Mouse (Mus musculus): Measurements from ENCODE around the gene Rac3. TPM values are rescaled to one million over a fixed set of nuclear protein-coding genes. Genes with fewer than 3 reads are reported as not detected.

Rac3 gene
- total RNA-seq, 1 experiment from 2014 or later: not detected

DNA sequence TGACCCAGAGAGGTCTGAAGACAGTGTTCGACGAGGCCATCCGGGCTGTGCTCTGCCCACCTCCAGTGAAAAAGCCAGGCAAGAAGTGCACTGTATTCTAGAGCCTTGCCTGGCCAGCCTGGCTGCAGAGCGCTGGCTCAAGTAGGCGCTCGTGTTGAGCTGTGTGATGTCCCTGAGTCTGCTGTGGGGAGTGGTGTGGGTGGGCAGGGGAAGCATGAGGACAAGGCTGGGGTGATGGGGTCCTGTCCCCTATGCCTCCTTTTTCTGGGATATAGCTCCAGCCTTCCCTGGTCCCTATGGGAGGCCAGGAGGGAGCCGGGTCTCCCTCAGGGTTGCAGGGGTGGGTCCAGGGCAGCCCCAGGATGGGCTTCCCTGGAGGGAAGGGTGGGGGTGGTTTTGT is 2.2 kb downstream of the Rac3 start:
- no peak for ATAC-seq (ENCODE audit: extremely low read depth, insufficient number of reproducible peaks, low FRiP score, poor library complexity, severe bottlenecking)

DNA sequence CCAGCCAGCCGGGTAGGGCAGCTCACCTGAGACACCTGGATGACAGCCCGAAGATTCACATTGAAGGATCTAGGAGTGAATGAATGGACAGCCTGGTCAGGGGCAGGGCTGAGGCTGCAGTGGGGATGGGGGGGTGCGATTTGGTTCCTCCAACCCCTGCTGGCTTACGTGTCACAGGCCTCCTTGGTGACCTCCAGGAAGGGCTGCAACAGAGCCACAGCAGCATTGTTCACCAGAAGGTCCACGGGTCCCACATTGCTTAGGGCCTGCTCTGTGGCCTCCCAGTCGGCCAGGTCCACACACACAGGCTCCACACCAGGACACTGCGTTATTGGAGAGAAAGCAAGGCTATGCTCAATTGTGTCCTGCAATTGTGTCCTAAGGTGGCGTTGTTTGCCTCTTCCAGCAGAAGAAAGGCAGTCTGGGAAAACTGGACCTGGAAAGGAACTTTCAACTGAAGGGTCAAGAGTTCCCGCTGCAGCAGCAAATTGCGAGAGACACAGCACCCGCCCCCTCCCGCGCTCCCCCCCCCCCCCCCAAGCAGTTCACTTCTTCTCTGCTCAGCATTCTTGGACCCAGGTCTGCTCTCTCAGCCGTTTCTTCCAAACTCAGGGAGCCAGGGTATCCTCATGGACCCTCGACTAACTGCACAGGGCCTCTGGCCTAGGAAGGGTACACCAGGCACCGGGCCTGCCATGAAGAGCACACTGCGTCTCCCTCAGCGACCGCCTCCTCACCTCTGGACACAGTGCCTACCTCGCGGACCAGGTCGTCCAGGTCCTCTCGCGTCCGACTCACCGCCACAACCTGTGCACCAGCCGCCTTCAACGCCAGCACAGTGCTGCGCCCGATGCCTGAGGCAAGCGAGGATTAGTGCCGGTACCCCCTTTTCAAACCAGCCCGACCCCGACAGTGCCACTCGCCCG is 5.2 kb downstream of the Rac3 start:
- ATAC-seq (ENCODE audit: extremely low read depth, insufficient number of reproducible peaks, low FRiP score, poor library complexity, severe bottlenecking): no peak

DNA sequence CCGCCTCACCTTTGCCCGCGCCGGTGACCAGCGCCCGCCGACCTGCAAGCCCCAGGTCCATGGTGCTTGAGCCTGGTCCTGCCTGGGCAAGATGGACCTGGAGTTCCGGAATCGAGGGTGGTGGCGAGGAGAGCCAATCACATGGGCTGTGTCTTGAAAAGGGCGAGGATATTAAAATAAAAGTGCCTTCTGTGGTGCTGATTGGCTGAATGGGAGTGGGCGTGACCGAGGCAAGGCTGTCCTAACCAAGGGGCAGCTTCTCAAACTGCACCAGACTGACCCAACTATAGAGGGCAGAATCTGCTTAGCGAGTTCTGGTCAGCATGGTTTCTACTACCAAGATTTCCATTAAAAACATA is 5.9 kb downstream of the Rac3 start, which contains the start of gene Dcxr:
TSS of gene Dcxr (minus strand) at position 113 of the 359 bp plus-strand sequence.
- peak; percentile 71 for ATAC-seq (ENCODE audit: extremely low read depth, insufficient number of reproducible peaks, low FRiP score, poor library complexity, severe bottlenecking)

DNA sequence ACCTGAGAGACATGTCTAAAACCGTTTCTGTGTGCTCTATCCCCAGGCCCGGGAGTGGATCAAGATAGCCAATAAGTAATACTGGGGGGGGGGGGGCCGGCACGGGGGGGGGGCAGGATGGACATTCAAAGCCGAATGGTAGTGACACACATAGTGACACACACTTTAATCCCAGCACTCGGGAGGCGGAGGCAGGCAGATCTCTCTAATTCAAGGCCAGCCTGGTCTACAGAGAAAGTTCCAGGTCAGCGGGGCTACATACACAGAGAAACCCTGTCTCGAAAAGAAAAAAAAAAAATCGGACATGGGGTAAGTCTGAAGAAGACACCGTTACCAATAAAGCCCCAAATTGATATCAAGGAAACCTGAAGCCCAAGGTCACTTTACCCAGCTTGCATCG is 6.3 kb downstream of the Rac3 start:
- no peak for ATAC-seq (ENCODE audit: extremely low read depth, insufficient number of reproducible peaks, low FRiP score, poor library complexity, severe bottlenecking)

DNA sequence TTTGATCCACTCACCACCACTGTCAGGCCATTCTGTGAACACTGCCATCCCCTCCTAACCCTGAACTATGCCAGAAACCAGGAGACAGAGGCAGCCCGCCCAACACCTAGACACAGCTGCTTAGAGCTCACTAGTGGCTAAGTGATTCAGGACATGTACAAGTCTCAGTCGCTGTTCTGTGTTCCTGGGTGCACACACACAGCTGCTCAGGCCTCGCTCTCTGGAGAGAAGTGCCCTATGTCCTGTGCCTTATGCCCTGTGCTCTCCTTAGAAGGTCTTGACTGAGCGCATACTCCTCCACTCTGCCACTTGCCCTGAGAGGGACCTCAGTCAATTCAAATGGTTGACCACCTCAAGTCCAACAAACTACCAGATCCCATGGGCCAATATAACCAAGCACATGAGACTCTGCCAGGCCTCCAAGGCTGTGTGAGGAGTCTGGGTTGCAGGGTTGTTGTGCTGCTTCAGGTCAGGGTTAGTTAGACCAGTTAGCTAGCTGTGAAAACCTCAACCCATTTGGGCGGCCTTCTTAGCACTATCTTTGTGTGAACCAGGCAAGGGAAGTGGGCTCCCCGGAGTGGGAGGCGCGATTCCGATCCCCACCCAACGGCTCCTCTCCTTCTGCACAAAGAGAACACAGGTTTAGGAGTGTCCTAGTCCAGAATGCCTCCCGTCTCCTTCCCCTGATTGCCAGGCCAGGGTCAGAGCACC is 7.4 kb downstream of the Rac3 start:
- ATAC-seq (ENCODE audit: extremely low read depth, insufficient number of reproducible peaks, low FRiP score, poor library complexity, severe bottlenecking): no peak

DNA sequence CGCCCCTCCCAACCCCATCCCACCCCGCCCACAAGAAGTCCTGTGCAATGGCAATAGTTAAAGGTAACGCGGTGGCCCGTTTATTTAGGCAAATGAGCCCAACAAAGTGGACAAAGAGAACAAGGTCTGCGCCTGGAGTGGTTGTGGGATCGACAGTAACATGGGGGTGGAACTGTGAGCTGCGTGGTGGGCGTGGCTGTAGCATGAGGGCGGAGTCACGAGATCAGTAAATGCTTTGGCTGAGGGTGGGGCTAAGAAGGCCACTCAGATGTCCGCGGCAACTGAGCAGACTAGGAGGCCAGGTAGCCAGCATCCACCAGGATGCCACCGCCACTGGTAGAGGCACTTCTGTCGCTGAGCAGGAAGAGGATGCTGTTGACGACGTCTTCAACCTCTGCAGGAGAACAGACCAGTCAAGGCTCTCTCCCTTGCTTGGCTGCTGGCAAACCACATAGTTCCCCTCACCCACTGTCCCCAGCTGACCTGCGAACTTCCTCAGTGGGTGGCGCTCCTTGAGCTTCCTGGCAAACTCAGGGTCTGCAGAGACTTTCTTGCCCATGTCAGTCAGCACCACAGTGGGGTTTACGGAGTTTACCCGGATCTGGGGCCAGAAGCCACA is 8.3 kb downstream of the Rac3 start:
- ATAC-seq (ENCODE audit: extremely low read depth, insufficient number of reproducible peaks, low FRiP score, poor library complexity, severe bottlenecking): peak; percentile 30

DNA sequence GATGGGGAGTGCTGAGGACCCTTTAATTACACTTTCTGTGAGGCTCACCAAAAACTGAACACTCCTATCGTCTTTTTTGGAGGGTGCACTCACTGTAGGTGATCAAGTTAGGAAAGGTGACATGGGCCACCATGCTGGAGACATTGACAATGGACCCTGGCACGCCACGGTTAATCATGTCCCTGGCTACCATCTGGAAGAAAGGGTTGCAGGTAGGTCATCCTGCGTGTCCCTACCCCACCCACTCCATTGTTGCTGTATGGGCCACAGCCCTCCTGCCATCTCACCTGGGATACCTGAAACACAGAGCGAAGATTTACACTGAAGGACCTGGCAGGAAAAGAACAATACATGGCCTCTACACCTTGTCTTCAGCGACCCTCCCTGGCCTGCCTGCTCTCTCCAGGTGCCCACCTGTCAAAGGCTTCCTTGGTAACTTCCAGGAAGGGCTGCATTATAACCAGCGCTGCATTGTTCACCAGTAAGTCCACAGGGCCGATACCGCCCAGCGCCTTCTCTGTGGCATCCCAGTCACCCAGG is 9.1 kb downstream of the Rac3 start:
- ATAC-seq (ENCODE audit: extremely low read depth, insufficient number of reproducible peaks, low FRiP score, poor library complexity, severe bottlenecking): no peak

DNA sequence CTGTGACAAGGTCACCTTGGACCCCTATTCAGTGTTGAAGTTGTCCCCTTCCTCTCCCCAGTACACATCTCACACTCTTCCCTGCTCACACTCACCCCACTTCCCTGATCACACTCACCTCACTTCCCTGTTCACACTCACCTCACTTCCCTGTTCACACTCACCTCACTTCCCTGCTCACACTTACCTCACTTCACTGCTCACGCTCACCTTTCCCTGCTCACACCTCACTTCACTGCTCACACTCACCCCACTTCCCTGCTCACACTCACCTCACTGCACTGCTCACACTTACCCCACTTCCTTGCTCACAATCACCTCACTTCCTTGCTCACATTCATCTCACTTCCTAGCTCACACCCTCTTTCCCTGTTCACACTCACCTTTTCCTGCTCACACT is 10.1 kb downstream of the Rac3 start:
- ATAC-seq (ENCODE audit: extremely low read depth, insufficient number of reproducible peaks, low FRiP score, poor library complexity, severe bottlenecking): no peak

DNA sequence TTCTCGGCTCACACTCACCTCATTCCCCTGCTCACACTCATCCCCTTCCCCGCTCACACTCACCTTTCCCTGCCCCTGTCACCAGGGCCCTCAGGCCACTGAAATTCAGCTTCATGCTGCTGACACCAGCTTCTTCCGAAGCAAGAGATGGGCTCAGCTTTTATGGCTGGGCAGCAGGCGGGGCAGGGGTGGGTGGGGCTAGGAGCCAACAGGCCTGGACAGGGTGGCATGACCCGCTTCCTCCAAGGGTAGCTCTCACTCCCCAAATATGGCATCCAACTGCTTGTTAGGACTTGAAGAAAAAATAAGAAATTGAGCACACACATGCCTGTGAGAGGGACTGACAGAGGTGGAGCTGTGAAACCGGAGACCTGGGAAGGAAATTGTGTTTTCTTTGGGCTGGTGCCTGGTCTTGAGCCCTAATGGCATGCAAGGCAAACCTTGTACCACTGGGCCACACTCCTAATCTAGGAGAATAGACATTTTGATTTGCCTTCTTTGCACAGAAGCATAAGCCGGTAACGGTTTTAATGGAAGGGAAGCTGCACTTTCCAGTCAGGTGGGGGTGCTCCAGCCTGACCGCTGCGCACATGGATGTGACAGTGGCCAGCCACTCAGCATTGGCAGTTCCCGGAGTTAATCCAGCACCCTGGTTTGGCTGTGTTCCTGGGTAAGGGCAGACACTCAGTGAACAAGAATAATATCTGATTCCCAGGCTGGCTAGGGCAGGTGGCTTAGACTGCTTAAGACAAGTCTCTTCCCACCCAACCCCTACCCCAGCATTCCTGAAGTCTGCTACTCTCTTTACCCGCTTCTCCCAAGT is 10.8 kb downstream of the Rac3 start, which contains the start of gene Cbr2:
TSS of gene Cbr2 (minus strand) at position 257 of the 823 bp plus-strand sequence.
- ATAC-seq (ENCODE audit: extremely low read depth, insufficient number of reproducible peaks, low FRiP score, poor library complexity, severe bottlenecking): no peak

DNA sequence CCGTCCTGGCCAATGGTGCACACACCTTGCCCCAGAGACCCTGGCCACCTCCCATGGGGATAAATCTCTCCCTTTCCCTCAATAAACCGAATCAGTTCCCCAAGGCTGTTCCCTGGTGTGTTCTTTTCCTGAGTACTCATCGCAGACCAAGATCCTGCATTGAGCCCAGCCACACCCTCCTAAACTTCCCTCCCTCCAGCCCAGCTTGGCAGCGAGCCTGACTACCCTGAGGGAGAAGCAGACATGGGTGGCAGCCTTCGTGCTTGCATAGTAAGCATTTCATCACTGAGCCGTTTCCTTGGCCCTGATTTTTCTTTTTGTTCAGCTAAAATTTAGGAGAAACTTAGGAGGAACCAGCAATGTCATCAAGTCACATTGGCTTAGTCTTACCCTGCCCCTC is 12.3 kb downstream of the Rac3 start:
- ATAC-seq (ENCODE audit: extremely low read depth, insufficient number of reproducible peaks, low FRiP score, poor library complexity, severe bottlenecking): no peak

DNA sequence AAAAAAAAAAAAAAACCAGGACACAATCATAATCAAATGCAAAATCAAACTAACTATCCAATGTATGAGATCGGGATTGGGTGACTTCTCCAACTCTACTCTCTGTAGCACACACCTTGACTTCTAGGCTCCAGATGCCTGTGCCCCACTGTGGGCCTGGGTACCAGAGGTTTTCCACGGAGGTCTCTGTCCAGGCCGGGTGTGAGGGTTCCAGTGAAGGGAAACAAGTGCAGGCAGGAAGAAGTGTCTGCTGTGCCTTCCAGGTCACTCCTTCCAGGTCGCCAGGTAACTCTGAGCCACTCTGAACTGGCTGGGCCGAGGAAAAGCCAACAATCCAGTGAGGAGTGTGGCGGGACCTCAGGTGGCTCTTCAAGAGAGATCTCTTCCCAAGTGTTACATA is 15.2 kb downstream of the Rac3 start:
- ATAC-seq (ENCODE audit: extremely low read depth, insufficient number of reproducible peaks, low FRiP score, poor library complexity, severe bottlenecking): no peak

DNA sequence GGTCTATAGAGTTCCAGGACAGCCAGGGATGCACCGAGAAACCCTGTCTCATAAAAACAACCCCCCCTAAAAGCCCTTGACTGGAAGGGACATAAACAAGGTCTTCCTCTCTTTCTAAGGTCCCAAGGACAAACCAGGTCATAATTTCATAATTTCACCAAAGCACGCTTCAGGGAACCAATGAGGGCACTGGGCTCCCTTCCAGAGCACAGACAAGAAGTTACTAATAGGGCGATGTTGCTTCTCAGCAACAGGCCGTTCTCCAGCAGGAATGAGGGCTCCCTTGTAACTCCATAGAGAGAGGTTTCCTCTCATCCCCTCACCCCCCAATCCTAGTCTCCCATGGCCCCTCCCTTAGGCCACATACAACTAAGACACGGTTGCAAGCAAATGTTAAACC is 19.7 kb downstream of the Rac3 start:
- no peak for ATAC-seq (ENCODE audit: extremely low read depth, insufficient number of reproducible peaks, low FRiP score, poor library complexity, severe bottlenecking)

DNA sequence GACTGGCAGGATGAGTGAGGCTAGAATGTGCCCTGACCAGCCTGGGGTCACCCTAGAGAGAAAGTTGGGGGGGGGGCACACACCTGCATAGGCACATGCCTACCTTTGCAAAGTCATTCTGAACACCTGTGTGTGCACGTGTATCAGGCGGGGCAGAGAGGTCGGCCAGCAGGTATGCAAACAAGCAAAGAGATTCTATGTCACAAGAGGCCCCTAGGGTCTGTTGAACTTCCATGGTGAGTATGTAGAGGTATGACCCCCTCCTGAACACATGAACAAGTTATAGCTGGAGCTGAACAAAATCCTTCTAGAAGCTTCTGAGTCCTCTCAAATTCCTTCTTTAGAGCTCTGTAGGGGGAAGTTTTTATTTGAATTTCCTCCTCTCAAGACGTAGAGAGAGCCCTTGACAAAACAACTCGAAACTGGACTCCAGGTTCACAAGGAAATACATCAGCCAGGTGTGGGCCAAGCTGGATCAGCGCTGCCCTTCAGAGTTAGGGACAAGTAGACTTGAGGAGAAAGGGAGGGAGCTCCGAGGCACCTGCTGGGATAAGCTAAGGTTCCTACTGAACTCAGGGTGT is 22.9 kb downstream of the Rac3 start:
- no peak for ATAC-seq (ENCODE audit: extremely low read depth, insufficient number of reproducible peaks, low FRiP score, poor library complexity, severe bottlenecking)

DNA sequence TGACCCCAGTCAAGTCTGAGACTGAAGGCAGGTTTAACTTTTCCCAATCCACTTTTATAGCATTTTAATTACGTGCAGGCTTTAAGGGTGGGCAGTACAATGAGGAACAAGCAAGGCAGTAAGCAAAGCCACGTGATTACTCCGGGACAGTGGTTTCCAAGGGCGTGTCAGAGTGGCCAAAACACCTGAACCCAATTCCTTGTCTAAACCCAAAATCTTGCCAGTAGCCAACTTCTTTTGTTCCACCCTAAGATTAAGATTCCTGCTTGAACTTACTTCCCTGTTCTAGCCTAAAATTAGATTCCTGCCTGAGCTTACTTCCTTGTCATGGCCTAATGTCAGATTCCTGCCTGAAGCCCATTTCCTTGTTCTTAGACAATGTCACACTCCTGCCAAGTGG is 26.7 kb downstream of the Rac3 start:
- ATAC-seq (ENCODE audit: extremely low read depth, insufficient number of reproducible peaks, low FRiP score, poor library complexity, severe bottlenecking): no peak

DNA sequence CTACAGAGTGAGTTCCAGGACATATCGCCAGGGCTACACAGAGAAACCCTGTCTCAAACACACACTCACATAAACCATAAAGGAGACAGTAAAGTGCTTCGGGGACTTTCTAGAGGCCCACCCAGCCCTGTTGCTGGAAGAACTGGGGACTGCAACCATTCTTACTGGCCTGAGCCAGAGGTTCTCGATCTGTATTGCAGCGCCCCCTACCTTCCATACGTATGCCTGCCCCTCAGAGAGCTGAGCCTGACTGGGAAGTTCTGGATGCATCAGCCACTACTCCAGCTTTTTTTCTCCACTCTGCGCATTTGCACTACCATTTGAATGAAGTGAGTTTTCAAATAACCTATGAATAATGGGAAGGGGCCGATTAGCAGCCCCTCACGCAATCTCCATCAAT is 28.2 kb downstream of the Rac3 start:
- ATAC-seq (ENCODE audit: extremely low read depth, insufficient number of reproducible peaks, low FRiP score, poor library complexity, severe bottlenecking): peak; percentile 56; the same call in 1 of the 2 replicates

DNA sequence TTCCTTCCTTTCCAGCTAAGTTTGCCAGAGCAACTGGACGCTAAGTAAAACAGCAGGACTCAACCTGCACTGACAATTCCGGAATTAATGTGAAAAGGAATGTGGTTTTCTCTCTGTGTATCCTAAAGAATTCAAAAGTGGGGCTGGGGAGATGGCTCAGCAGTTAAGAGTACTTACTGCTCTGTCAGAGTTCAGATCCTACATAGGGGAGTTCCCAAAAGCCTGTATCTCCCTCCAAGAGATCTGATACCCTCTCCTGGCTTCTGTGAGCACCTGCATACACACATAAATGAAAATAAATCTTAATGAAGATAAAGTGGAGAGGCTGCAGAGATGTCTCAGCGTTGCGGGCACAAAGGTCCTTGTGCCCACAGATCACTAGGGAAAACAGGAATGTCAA is 30.3 kb downstream of the Rac3 start:
- ATAC-seq (ENCODE audit: extremely low read depth, insufficient number of reproducible peaks, low FRiP score, poor library complexity, severe bottlenecking): no peak

DNA sequence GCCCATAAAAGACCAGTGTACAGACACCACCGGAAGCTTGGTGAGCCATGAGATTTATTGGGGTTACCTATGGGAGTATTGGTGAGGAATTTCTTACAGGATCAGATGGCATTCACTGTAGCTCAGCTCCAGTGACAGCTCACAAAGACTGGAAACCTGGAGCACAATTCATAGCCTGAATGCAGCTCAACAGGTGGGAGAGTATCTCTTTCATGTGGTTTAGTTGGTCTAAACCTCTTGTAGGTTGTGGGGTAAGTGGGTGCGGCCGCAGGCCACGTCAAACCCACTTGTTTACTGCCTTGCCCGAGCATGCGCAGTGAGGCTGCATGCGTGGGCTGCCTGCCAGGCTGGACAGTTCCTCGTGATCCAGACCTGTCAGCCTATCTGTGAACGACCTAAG is 39.0 kb downstream of the Rac3 start:
- no peak for ATAC-seq (ENCODE audit: extremely low read depth, insufficient number of reproducible peaks, low FRiP score, poor library complexity, severe bottlenecking)

Data from neutrophil, adult 5-6 weeks (primary cell).